Mouse (Mus musculus) embryo, embryonic 9.5 days (tissue): ENCODE measurements around the gene Gm20831.
"Not testable (repeated sequence)": the region's sequence is repeated elsewhere in the genome, so short reads cannot be mapped to it uniquely, and the experiment has no call there.

ENCODE experiments used
- DNase-seq: peaks from one replicate; pipeline ENCODE4 v3.0.0-alpha.2; 2017; ENCODE audit errors: extremely low spot score

Gene Gm20831

DNA sequence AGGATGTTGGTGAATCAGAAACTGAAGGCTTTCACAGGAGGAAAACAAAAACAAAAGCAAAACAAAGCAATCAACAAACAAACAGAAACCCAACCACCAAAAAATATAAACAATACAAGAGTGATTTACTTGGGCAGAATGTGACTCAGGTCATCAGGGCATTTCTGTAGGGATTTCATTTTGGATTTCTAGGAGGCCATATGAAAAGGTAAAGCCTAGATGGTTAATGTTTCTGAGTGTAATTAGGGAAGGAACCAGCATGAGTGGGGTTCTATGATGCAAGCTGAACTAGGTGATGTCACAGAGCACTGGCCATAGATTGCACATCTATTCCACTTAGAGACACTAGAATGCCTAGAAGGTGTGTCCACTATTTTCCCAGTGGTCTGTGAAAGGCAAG lies at the start of gene Gm20831, which contains the start of gene Gm20772:
Gene Gm20831 (plus strand): TSS at position 301 of the 400 bp plus-strand sequence.
Gene Gm20772 (plus strand): TSS at position 301 of the 400 bp plus-strand sequence.
- DNase-seq = not testable (repeated sequence)

DNA sequence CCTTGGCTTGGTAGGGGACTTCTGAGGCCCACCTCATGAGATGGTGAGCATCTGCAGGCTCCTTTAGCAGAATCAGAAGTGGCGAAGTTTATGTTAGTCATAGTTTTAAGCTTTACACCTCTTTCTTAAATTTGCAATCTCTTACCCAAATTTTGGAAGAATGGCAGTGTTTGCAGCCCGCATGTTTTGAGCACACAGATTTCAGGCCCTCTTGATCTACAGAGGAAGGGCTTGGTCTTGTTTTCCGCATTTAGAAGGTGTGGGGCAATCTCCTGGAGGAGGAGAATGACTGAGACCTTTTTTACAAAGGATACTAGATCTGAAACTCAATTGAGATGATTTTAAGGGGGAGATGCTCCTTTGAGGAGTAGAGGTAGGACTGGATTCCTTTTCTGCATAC lies 28.4 kb upstream of the Gm20831 start, which contains the start of gene Gm21904:
Gene Gm21904 (minus strand): TSS at position 101 of the 400 bp plus-strand sequence.
- DNase-seq = not testable (repeated sequence)

DNA sequence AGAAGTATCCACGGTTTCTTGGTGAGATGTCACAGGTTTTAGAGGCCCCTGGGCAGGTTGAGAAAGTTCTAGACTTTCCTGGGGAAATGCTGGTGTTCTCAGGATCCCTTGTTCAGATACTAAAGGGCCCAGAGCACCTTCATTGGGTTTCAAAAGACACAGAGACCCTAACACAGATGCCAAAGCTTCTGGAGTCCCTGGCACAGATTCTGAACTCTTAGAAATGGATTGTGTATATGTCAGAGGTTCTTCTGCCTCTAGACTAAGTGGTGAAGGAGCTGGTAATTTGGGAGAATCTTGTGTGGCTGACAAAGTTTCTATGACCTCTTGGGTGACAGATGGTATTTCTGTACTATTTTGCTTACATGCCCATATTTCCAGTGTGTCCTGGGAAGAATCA lies 62.7 kb downstream of the Gm20831 start, which contains the start of gene Srsy:
Gene Srsy (minus strand): TSS at position 101 of the 400 bp plus-strand sequence.
- not testable (repeated sequence) for DNase-seq
